Mouse (Mus musculus) brain, adult 2 months (tissue): Measurements from ENCODE around the gene Rad51b.
A peak's percentile ranks its signal among the peaks of the same experiment; 100 is the strongest.

ENCODE experiments used
- DNase-seq: peaks from one replicate; pipeline ENCODE4 v3.0.0; 2011; ENCODE audit warnings: low read depth, low spot score

Gene Rad51b

GRCm38 (mm10) chr12:79297121-79297576, at the start of gene Rad51b:
TSS of gene Rad51b (plus strand) at chr12:79297282.
- DNase-seq: peak; percentile 94

GRCm38 (mm10) chr12:79248110-79248509, 49.0 kb upstream of the Rad51b start:
- DNase-seq: peak; percentile 45

- DNase-seq: no peak
These were observed 43.6 kb upstream of the Rad51b start for GRCm38 (mm10) chr12:79253294-79254053.

- no peak for DNase-seq
These were observed 42.1 kb upstream of the Rad51b start for GRCm38 (mm10) chr12:79254975-79255374.

- DNase-seq: no peak
These were observed 36.9 kb upstream of the Rad51b start for GRCm38 (mm10) chr12:79260154-79260553.

GRCm38 (mm10) chr12:79261035-79261434, 36.0 kb upstream of the Rad51b start:
- DNase-seq: peak; percentile 60

- no peak for DNase-seq
These were observed 24.5 kb upstream of the Rad51b start for GRCm38 (mm10) chr12:79272604-79273003.

- DNase-seq: peak; percentile 54
These were observed 17.5 kb upstream of the Rad51b start for GRCm38 (mm10) chr12:79279513-79280115.

- DNase-seq: no peak
These were observed 14.5 kb upstream of the Rad51b start for GRCm38 (mm10) chr12:79282595-79282994.

- DNase-seq: no peak
These were observed 4.2 kb upstream of the Rad51b start for GRCm38 (mm10) chr12:79292874-79293273.

GRCm38 (mm10) chr12:79296126-79296816, 811 bp upstream of the Rad51b start, which contains the start of gene Zfyve26:
TSS of gene Zfyve26 (minus strand) at chr12:79296304.
- DNase-seq: peak; percentile 99

GRCm38 (mm10) chr12:79297884-79298636, 978 bp downstream of the Rad51b start:
- DNase-seq: no peak

- DNase-seq: peak; percentile 76
These were observed 4.7 kb downstream of the Rad51b start for GRCm38 (mm10) chr12:79301802-79302201.

- peak; percentile 15 for DNase-seq
These were observed 8.0 kb downstream of the Rad51b start for GRCm38 (mm10) chr12:79305131-79305530.

- no peak for DNase-seq
These were observed 8.9 kb downstream of the Rad51b start for GRCm38 (mm10) chr12:79306013-79306412.

GRCm38 (mm10) chr12:79313721-79314120, 16.6 kb downstream of the Rad51b start:
- DNase-seq: no peak

- no peak for DNase-seq
These were observed 20.3 kb downstream of the Rad51b start for GRCm38 (mm10) chr12:79317339-79317738.

GRCm38 (mm10) chr12:79320895-79321294, 23.8 kb downstream of the Rad51b start:
- DNase-seq: peak; percentile 12

- DNase-seq: peak; percentile 41
These were observed 25.5 kb downstream of the Rad51b start for GRCm38 (mm10) chr12:79322539-79322938.

GRCm38 (mm10) chr12:79326236-79326635, 29.2 kb downstream of the Rad51b start:
- DNase-seq: no peak

GRCm38 (mm10) chr12:79326745-79327144, 29.7 kb downstream of the Rad51b start:
- DNase-seq: no peak

GRCm38 (mm10) chr12:79327868-79328267, 30.8 kb downstream of the Rad51b start:
- no peak for DNase-seq
